Mouse (Mus musculus) left cerebral cortex, postnatal 10 days (tissue): Measurements from ENCODE around the gene Rora. TPM values are rescaled to one million over a fixed set of nuclear protein-coding genes. Genes with fewer than 3 reads are reported as not detected.
A peak's percentile ranks its signal among the peaks of the same experiment; 100 is the strongest.

ENCODE experiments used
- DNase-seq, 2 experiments: peaks; one replicate each; pipeline ENCODE4 v3.0.0; 2021 to 2022; ENCODE audit warnings: low spot score in 2 of 2, mixed read lengths in 1 of 2; ENCODE audit errors: extremely low spot score in 1 of 2
- intact Hi-C: fragments of 180-260 bp; cut with DNase I; formaldehyde crosslinking; loops from one replicate; pipeline ENCODE4 v1.15.1; 2025
- total RNA-seq, 2 experiments: library from RNA; stranded (reverse); gene quantifications; 2 replicates each; pipeline ENCODE4 v1.2.3; 2021

Gene Rora
- total RNA-seq, 2 experiments from 2014 or later: 41.2 to 44.1 TPM

GRCm38 (mm10) chr9:69134604-69135003 is 481.0 kb downstream of the Rora start:
- intact Hi-C loops: no loop called here

GRCm38 (mm10) chr9:69136821-69137220 is 483.2 kb downstream of the Rora start:
- no peak for DNase-seq
- intact Hi-C loops: no loop called here

More at GRCm38 (mm10) chr9:69134604-69135003, 481.0 kb downstream of the Rora start:
- peak in 1 of 2 experiments; percentile 34 for DNase-seq

- no peak for DNase-seq
- intact Hi-C loops: no loop called here
Measured at GRCm38 (mm10) chr9:69137398-69137797, 483.8 kb downstream of the Rora start.

GRCm38 (mm10) chr9:69140144-69140543 is 486.6 kb downstream of the Rora start:
- DNase-seq: no peak
- intact Hi-C loops: no loop called here

- intact Hi-C loops: no loop called here
- DNase-seq: no peak
Measured at GRCm38 (mm10) chr9:69141859-69142258, 488.3 kb downstream of the Rora start.

- no peak for DNase-seq
- intact Hi-C loops: no loop called here
Measured at GRCm38 (mm10) chr9:69146937-69147336, 493.4 kb downstream of the Rora start.

- intact Hi-C loops: no loop called here
- no peak for DNase-seq
Measured at GRCm38 (mm10) chr9:69150224-69150623, 496.6 kb downstream of the Rora start.

- no peak for DNase-seq
- intact Hi-C loops: no loop called here
Measured at GRCm38 (mm10) chr9:69154684-69155083, 501.1 kb downstream of the Rora start.

- intact Hi-C loops: no loop called here
- DNase-seq: no peak
Measured at GRCm38 (mm10) chr9:69155836-69156595, 502.4 kb downstream of the Rora start.

GRCm38 (mm10) chr9:69160818-69161217 is 507.2 kb downstream of the Rora start:
- DNase-seq: no peak
- intact Hi-C loops: no loop called here

GRCm38 (mm10) chr9:69164653-69165052 is 511.1 kb downstream of the Rora start:
- intact Hi-C loops: no loop called here
- no peak for DNase-seq

- no peak for DNase-seq
- intact Hi-C loops: no loop called here
Measured at GRCm38 (mm10) chr9:69165096-69165836, 511.7 kb downstream of the Rora start.

GRCm38 (mm10) chr9:69174061-69174460 is 520.5 kb downstream of the Rora start:
- DNase-seq: no peak
- intact Hi-C loops: no loop called here

- DNase-seq: no peak
- intact Hi-C loops: no loop called here
Measured at GRCm38 (mm10) chr9:69174527-69175116, 521.0 kb downstream of the Rora start.

GRCm38 (mm10) chr9:69176988-69177387 is 523.4 kb downstream of the Rora start:
- no peak for DNase-seq
- intact Hi-C loops: no loop called here

- no peak for DNase-seq
- intact Hi-C loops: no loop called here
Measured at GRCm38 (mm10) chr9:69179224-69179623, 525.6 kb downstream of the Rora start.

- intact Hi-C loops: no loop called here
- DNase-seq: no peak
Measured at GRCm38 (mm10) chr9:69180961-69181360, 527.4 kb downstream of the Rora start.

GRCm38 (mm10) chr9:69181411-69181810 is 527.8 kb downstream of the Rora start:
- intact Hi-C loops: no loop called here

GRCm38 (mm10) chr9:69183888-69184287 is 530.3 kb downstream of the Rora start:
- intact Hi-C loops: no loop called here

More at GRCm38 (mm10) chr9:69181411-69181810, 527.8 kb downstream of the Rora start:
- no peak for DNase-seq

GRCm38 (mm10) chr9:69190726-69191125 is 537.1 kb downstream of the Rora start:
- DNase-seq: no peak
- intact Hi-C loops: no loop called here

More at GRCm38 (mm10) chr9:69183888-69184287, 530.3 kb downstream of the Rora start:
- no peak for DNase-seq
